In the genomic region with DNA sequence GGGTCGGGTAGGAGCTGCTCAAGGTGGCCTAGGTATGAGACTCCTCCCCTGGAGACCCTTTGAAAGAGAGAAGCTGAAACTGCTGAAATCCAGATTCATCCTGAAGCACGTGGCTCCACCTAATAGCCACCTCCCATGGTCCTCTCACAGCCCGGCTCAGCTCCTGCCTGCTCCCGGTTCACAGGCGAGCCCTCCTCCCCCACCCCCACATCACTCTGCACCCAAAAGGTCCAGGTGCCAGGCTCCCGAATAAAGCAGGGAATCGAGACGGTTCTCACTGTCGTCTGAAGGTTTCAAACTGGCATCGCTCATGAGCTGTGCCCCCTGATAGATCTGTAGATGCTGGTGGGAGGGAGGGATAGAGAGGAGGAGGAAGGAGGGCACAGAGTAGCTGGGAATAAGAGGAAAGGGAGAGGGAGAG, we compare ENCODE assay signal across 7 mouse cellular contexts. TPM values are rescaled to one million over a fixed set of nuclear protein-coding genes. Genes with fewer than 3 reads are reported as not detected.
DNase-seq lines count a peak whose midpoint lies in the region; ATAC-seq and TF ChIP-seq lines count a peak whose summit lies in the region.

No protein-coding gene starts in this region.

- no peak overlapping the region for H3K27ac ChIP-seq in lung, postnatal 0 days (ENCODE audit: low read length)
- 0 out of 2 replicates have a peak overlapping the region, but pooled peaks have one; percentile 57 for H3K27ac ChIP-seq in embryonic facial prominence, embryonic 12.5 days
- no peak overlapping the region for H3K27ac ChIP-seq in intestine, embryonic 16.5 days (ENCODE audit: low read length)
- H3K27ac ChIP-seq in small intestine, adult 2 months (ENCODE audit: insufficient read depth, low read depth, low read length) = no peak overlapping the region

- TF ChIP-seq CTCF in lung, postnatal 0 days (IDR thresholded peaks at IDR 0.05) = no peak
- TF ChIP-seq CTCF in small intestine, adult 2 months (IDR thresholded peaks at IDR 0.05; ENCODE audit: extremely low read depth, insufficient read length, insufficient replicate concordance, low read depth, low read length) = no peak

- no peak for DNase-seq in lung, postnatal 0 days (ENCODE audit: low spot score)
- no peak for DNase-seq in lung, postnatal 14 days
- no peak for DNase-seq in left cerebral cortex, postnatal 10 days (ENCODE audit: extremely low spot score in 1 of 2, low spot score in 2 of 2)
- DNase-seq in ovary, postnatal 36 days (ENCODE audit: low spot score) = no peak

- no peaks in the 10 kb centered on the region for H3K36me3 ChIP-seq in lung, postnatal 0 days (ENCODE audit: insufficient read depth, low read length)
- peaks cover 13% of the 10 kb centered on the region; the same call in 1 of the 2 replicates for H3K36me3 ChIP-seq in embryonic facial prominence, embryonic 12.5 days
- H3K36me3 ChIP-seq in intestine, embryonic 16.5 days (ENCODE audit: control insufficient read depth, insufficient read depth, low read length) = no peaks in the 10 kb centered on the region
- no peaks in the 10 kb centered on the region for H3K36me3 ChIP-seq in small intestine, adult 2 months (ENCODE audit: control insufficient read depth, insufficient read depth, low read length)

- TF ChIP-seq POLR2A in small intestine, adult 2 months (IDR thresholded peaks at IDR 0.05; ENCODE audit: low read depth, low read length) = no peak

- intact Hi-C loops in left cerebral cortex, postnatal 10 days (cut with DNase I) = loop anchor here (2.0 kb wide), 1 partner anchor 100 kb away; no protein-coding TSS in a partner anchor

- peak overlapping the region; percentile 56 for H3K4me2 ChIP-seq in lung, postnatal 0 days (replicated peaks; ENCODE audit: low read depth, low read length)
- peak overlapping the region; percentile 63 for H3K4me2 ChIP-seq in embryonic facial prominence, embryonic 12.5 days (replicated peaks)
- peak overlapping the region; percentile 43 for H3K4me2 ChIP-seq in intestine, embryonic 16.5 days (ENCODE audit: low read depth, low read length)

- no peaks in the 10 kb centered on the region for H3K27me3 ChIP-seq in lung, postnatal 0 days (replicated peaks; ENCODE audit: insufficient read depth, low read length)
- no peaks in the 10 kb centered on the region for H3K27me3 ChIP-seq in embryonic facial prominence, embryonic 12.5 days
- no peaks in the 10 kb centered on the region for H3K27me3 ChIP-seq in intestine, embryonic 16.5 days (replicated peaks; ENCODE audit: control insufficient read depth, insufficient read depth, low read length)
- no peaks in the 10 kb centered on the region for H3K27me3 ChIP-seq in small intestine, adult 2 months (ENCODE audit: control insufficient read depth, insufficient read depth, low read length)

- no peak overlapping the region for H3K9ac ChIP-seq in lung, postnatal 0 days (replicated peaks; ENCODE audit: low read depth)
- H3K9ac ChIP-seq in embryonic facial prominence, embryonic 12.5 days = peak overlapping the region; percentile 40
- peak overlapping the region; percentile 12 for H3K9ac ChIP-seq in intestine, embryonic 16.5 days (ENCODE audit: low read depth, low read length)

- H3K4me1 ChIP-seq in lung, postnatal 0 days (ENCODE audit: insufficient read depth, low read depth, low read length) = 0 out of 2 replicates have a peak, but pooled peaks cover 3% of the 10 kb centered on the region
- H3K4me1 ChIP-seq in embryonic facial prominence, embryonic 12.5 days = peaks cover 5% of the 10 kb centered on the region
- H3K4me1 ChIP-seq in intestine, embryonic 16.5 days (ENCODE audit: control insufficient read depth, insufficient read depth, low read length) = no peaks in the 10 kb centered on the region; the same call in 1 of the 2 replicates
- peaks cover 4% of the 10 kb centered on the region; the same call in 1 of the 2 replicates for H3K4me1 ChIP-seq in small intestine, adult 2 months (ENCODE audit: control insufficient read depth, insufficient read depth, insufficient read length, low read length)

- 4% methylated on average over 10 of the region's 10 CpGs for WGBS in lung, postnatal 0 days
- WGBS in embryonic facial prominence, embryonic 12.5 days = under 1% methylated on average over 10 of the region's 10 CpGs
- 3% methylated on average over 10 of the region's 10 CpGs for WGBS in intestine, embryonic 16.5 days
- WGBS in small intestine, adult 2 months = 4% methylated on average over 10 of the region's 10 CpGs

- peak overlapping the region; percentile 30 for H3K4me3 ChIP-seq in lung, postnatal 0 days (ENCODE audit: low read depth, low read length)
- peak overlapping the region; percentile 34 for H3K4me3 ChIP-seq in embryonic facial prominence, embryonic 12.5 days
- peak overlapping the region; percentile 26 for H3K4me3 ChIP-seq in intestine, embryonic 16.5 days (ENCODE audit: low read length)
- H3K4me3 ChIP-seq in small intestine, adult 2 months (ENCODE audit: low read depth, low read length) = peak overlapping the region; percentile 53

- ATAC-seq in lung, postnatal 0 days = peak; percentile 29
- ATAC-seq in embryonic facial prominence, embryonic 12.5 days (ENCODE audit: insufficient number of reproducible peaks, insufficient read depth, low FRiP score, low TSS enrichment) = 0 out of 2 replicates have a peak, but pooled peaks have one; percentile 48
- ATAC-seq in intestine, embryonic 16.5 days = peak; percentile 22; the same call in 1 of the 2 replicates

- no peaks in the 10 kb centered on the region for H3K9me3 ChIP-seq in lung, postnatal 0 days (ENCODE audit: low read length)
- no peaks in the 10 kb centered on the region for H3K9me3 ChIP-seq in embryonic facial prominence, embryonic 12.5 days
- H3K9me3 ChIP-seq in intestine, embryonic 16.5 days (ENCODE audit: control insufficient read depth, low read length) = no peaks in the 10 kb centered on the region

- TF ChIP-seq EP300 in lung, postnatal 0 days (IDR thresholded peaks at IDR 0.05) = no peak

RNA-seq across cellular contexts. Expression of a gene that starts 7.1 kb away (rescaled TPM):
- polyA plus RNA-seq in lung, postnatal 0 days (2015; fragmentation: Nextera tagmentation; extraction: Ambion mirVana) = 9.9 and 10.0 TPM in 2 replicates
- polyA plus RNA-seq in embryonic facial prominence, embryonic 12.5 days (2016; fragmentation: Nextera tagmentation; extraction: Ambion mirVana) = 16.7 and 17.5 TPM in 2 replicates
- 12.7 and 12.8 TPM in 2 replicates for polyA plus RNA-seq in intestine, embryonic 16.5 days (2015; fragmentation: Nextera tagmentation; extraction: Ambion mirVana)
- polyA plus RNA-seq in small intestine, adult 2 months (2012; rRNA removed) = 6.9 and 12.1 TPM in 2 replicates
- 10 to 100 TPM; 29.5 to 31.2 TPM for total RNA-seq in left cerebral cortex, postnatal 10 days (2021)

RNA-seq across cellular contexts. Expression of a gene that starts 7.3 kb away (rescaled TPM):
- 24.9 and 25.4 TPM in 2 replicates for polyA plus RNA-seq in lung, postnatal 0 days (2015; fragmentation: Nextera tagmentation; extraction: Ambion mirVana)
- polyA plus RNA-seq in embryonic facial prominence, embryonic 12.5 days (2016; fragmentation: Nextera tagmentation; extraction: Ambion mirVana) = 50.9 and 53.1 TPM in 2 replicates
- polyA plus RNA-seq in intestine, embryonic 16.5 days (2015; fragmentation: Nextera tagmentation; extraction: Ambion mirVana) = 50.8 and 51.4 TPM in 2 replicates
- polyA plus RNA-seq in small intestine, adult 2 months (2012; rRNA removed) = 23.1 and 44.6 TPM in 2 replicates
- 10 to 100 TPM; 47.5 to 48.8 TPM for total RNA-seq in left cerebral cortex, postnatal 10 days (2021)

RNA-seq across cellular contexts. Expression of a gene that starts 16.4 kb away (rescaled TPM):
- polyA plus RNA-seq in lung, postnatal 0 days (2015; fragmentation: Nextera tagmentation; extraction: Ambion mirVana) = 1.7 and 2.0 TPM in 2 replicates
- 0.65 and 0.70 TPM in 2 replicates for polyA plus RNA-seq in embryonic facial prominence, embryonic 12.5 days (2016; fragmentation: Nextera tagmentation; extraction: Ambion mirVana)
- polyA plus RNA-seq in intestine, embryonic 16.5 days (2015; fragmentation: Nextera tagmentation; extraction: Ambion mirVana) = 0.17 and 0.27 TPM in 2 replicates
- polyA plus RNA-seq in small intestine, adult 2 months (2012; rRNA removed) = 0.15 and 0.25 TPM in 2 replicates
- under 1 TPM; 0.36 to 0.47 TPM for total RNA-seq in left cerebral cortex, postnatal 10 days (2021)

RNA-seq across cellular contexts. Expression of a gene that starts 16.8 kb away (rescaled TPM):
- polyA plus RNA-seq in lung, postnatal 0 days (2015; fragmentation: Nextera tagmentation; extraction: Ambion mirVana) = 17.5 and 19.7 TPM in 2 replicates
- polyA plus RNA-seq in embryonic facial prominence, embryonic 12.5 days (2016; fragmentation: Nextera tagmentation; extraction: Ambion mirVana) = 17.4 and 18.9 TPM in 2 replicates
- 21.4 and 23.9 TPM in 2 replicates for polyA plus RNA-seq in intestine, embryonic 16.5 days (2015; fragmentation: Nextera tagmentation; extraction: Ambion mirVana)
- 48.5 and 115 TPM in 2 replicates for polyA plus RNA-seq in small intestine, adult 2 months (2012; rRNA removed)
- 10 to 100 TPM; 39.2 to 45.2 TPM for total RNA-seq in left cerebral cortex, postnatal 10 days (2021)

RNA-seq across cellular contexts. Expression of a gene that starts 28.8 kb away (rescaled TPM):
- 1.3 and 2.0 TPM in 2 replicates for polyA plus RNA-seq in lung, postnatal 0 days (2015; fragmentation: Nextera tagmentation; extraction: Ambion mirVana)
- not detected in 2 replicates for polyA plus RNA-seq in embryonic facial prominence, embryonic 12.5 days (2016; fragmentation: Nextera tagmentation; extraction: Ambion mirVana)
- 0.24 TPM in 1 of 2 replicates, not detected in the other for polyA plus RNA-seq in intestine, embryonic 16.5 days (2015; fragmentation: Nextera tagmentation; extraction: Ambion mirVana)
- not detected in 2 replicates for polyA plus RNA-seq in small intestine, adult 2 months (2012; rRNA removed)
- 1 to 10 TPM in 1 of 2 experiments, not detected in 1; 1.1 TPM for total RNA-seq in left cerebral cortex, postnatal 10 days (2021)
